Mouse (Mus musculus): ENCODE data around the gene Trim41.
A peak's percentile ranks its signal among the peaks of the same experiment; 100 is the strongest.
"Not testable (repeated sequence)": the region's sequence is repeated elsewhere in the genome, so short reads cannot be mapped to it uniquely, and the experiment has no call there.

Trim41 gene

GRCm38 (mm10) chr11:48838181-48838797 lies 21.1 kb upstream of the Trim41 start:
- DNase-seq (ENCODE audit: low spot score in 2 of 2): peak; percentile 38 to 67

- DNase-seq (ENCODE audit: low spot score in 2 of 2): peak; percentile 63 to 75
These were observed 20.4 kb upstream of the Trim41 start for GRCm38 (mm10) chr11:48837310-48838180.

GRCm38 (mm10) chr11:48836990-48837309 lies 19.8 kb upstream of the Trim41 start:
- no peak for DNase-seq (ENCODE audit: low spot score in 2 of 2)

DNA sequence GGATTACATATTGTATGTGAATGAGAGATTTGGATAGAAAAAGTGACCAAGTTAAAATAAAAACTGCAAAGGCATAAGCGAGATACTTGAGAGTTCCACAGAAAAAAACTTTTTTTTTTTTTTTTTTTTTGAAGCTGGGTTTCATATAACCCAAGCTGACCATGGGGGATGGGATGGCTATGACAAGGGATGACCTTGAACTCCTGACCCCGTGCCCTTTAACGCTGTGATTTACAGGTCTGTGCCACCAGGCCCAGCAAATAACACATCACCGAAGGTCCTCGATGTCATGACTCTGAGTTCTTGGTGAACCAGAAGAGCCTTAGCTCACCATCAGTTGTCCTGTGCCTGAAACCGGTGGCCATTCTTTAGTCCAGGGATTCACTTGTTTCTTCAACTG lies 18.8 kb upstream of the Trim41 start:
- DNase-seq (ENCODE audit: low spot score in 2 of 2): no peak

GRCm38 (mm10) chr11:48833731-48834639 lies 16.8 kb upstream of the Trim41 start:
- DNase-seq (ENCODE audit: low spot score in 2 of 2): peak; percentile 89 to 92

GRCm38 (mm10) chr11:48833078-48833730 lies 16.1 kb upstream of the Trim41 start:
- DNase-seq (ENCODE audit: low spot score in 2 of 2): no peak

DNA sequence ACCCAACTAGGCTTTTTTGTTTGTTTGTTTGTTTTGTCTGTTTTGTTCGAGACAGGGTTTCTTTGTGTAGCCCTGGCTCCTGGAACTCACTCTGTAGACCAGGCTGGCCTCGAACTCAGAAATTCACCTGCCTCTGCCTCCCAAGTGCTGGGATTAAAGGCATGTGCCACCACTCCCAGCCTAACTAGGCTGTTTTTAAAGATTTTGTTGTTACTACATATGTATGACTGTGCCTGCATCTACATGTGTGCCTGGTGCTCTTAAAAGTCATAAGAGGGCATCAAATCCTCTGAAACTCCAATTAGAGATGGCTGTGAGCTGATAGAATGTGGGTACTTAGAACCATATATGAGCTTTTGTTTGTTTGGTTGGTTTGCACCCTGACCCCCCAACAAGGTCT lies 14.1 kb upstream of the Trim41 start:
- no peak for DNase-seq (ENCODE audit: low spot score in 2 of 2)

GRCm38 (mm10) chr11:48830279-48830678 lies 13.1 kb upstream of the Trim41 start:
- DNase-seq (ENCODE audit: low spot score in 2 of 2): no peak

GRCm38 (mm10) chr11:48827926-48828325 lies 10.8 kb upstream of the Trim41 start:
- DNase-seq (ENCODE audit: low spot score in 2 of 2): no peak

DNA sequence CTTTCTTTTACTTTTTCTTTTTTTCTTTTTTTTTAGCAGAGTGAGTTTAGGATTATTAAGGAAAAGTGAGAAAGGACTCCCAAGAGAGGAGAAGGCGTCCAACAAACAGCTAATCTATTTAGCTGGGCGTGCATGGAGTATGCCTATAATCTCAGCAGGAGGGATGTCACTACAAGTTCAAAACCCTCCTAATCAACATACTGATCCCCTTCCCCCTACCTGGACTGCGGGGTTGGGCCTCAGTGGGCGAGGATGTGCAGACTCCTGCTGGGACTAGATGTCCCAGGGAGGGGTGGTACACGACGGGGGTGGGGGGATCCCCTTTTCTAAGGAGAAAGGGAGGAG lies 9.6 kb upstream of the Trim41 start:
- DNase-seq (ENCODE audit: low spot score in 2 of 2): no peak

DNA sequence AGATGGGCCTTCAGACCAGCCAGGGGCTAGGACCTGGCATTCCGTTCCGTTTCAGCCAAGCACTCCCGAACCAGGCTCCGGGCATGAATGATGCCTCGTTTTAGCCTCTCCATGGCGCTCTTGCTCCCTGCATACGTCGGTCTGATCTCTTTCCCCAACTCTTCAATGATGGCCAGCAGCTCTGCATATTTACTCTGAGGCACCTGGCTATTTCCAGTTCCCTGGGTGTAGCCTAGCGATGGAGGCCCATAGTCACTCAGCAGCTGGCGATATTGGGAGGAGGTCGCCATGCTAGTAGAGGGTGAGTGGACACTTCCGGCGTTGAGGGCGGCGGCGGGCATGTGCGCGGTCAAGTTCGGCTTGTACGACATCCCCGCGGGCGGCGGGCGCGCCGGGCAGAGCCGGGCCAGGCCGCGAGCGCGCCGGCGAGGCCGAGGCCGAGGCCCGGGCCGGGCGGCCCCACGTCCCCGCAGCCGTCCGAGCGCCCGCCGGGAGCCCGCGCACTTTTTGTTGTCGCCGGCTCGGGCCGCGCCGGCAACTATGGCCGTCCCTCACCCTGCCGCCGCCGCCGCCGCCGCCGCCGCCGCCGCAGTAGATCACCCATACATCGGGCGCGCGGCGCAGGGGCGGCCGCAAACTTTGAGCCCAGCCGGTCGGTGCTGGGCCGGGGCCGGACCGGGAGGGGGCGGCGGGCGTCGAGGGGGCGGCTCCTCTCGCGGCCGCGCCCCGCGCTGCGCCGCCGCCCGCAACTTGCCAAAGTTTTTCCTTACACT lies 9.0 kb upstream of the Trim41 start, which contains the start of the genes Trim7 and Gm12184:
TSS of gene Trim7 (plus strand) at position 162 of the 773 bp plus-strand sequence.
TSS of gene Gm12184 (minus strand) at position 677 of the 773 bp plus-strand sequence.
- DNase-seq (ENCODE audit: low spot score in 2 of 2): peak in 1 of 2 experiments; percentile 37

GRCm38 (mm10) chr11:48824311-48824830 lies 7.2 kb upstream of the Trim41 start:
- peak in 1 of 2 experiments; percentile 37 for DNase-seq (ENCODE audit: low spot score in 2 of 2)

DNA sequence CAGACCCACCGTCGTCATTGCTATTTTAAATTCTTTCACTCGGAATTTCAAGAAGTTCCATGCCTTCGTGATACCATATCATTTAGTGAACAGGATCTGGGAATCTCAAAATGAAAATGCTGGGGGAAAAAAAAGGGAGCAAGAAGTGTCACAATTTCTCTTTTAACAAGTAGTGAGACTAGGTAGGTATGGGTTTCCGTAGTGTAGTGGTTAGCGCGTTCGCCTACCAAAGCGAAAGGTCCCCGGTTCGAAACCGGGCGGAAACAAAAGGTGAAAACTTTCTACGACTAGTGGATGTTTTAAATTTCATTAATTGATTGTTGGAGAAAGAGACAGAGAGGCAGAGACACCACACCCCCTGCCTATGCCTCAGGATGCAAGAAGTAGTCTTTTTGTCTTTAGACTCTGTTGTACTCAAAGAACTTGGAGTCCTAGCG lies 6.4 kb upstream of the Trim41 start:
- peak; percentile 69 to 79 for DNase-seq (ENCODE audit: low spot score in 2 of 2)

DNA sequence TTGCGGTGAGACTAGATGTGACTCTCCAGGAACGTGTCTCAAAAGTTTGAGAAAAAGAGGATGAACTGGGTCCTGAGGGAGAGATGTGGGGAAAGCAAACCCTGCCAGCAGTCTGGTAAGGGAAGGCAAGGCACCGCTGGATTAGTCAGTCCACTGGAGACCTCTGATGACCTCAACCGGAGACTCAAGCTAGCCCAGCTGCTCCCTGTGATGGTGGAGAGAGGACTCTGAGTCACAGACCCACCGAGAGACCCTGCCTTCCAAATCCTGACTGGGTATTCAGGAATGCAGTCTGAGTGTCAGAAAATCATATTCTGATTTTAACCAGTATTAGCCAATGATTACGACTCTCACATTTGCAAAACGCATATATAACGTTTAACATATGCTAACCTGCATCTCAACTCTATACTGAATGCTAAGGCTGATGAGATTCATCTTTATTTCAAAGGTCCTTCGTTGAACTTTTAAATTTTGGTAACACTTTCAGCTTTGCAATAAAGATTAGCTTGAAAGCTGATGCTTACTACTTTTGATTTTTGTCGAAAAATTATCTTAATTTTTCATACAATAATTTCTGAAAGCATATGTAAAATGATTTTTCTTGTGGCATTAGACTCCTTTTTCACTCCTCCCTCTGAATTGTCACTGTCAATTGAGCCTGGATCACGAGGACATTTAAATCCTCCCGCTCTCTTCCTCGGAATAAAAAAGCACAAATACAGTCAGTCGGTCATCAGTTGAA lies 5.8 kb upstream of the Trim41 start:
- no peak for DNase-seq (ENCODE audit: low spot score in 2 of 2)

DNA sequence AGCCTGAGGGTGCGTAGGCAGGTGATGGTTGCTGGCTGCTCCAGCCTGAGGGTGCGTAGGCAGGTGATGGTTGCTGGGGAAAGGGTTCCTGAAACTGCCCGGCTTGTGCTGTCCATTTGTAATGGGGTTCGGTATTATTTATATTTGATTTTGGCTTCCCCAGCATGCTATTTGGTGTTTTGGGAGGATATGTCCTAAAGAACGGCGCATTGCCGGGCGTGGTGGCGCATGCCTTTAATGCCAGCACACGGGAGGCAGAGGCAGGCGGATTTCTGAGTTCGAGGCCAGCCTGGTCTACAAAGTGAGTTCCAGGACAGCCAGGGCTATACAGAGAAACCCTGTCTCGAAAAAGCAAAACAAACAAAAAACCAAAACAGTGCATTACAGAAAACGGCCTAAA lies 4.1 kb upstream of the Trim41 start:
- DNase-seq (ENCODE audit: low spot score in 2 of 2): not testable (repeated sequence)

DNA sequence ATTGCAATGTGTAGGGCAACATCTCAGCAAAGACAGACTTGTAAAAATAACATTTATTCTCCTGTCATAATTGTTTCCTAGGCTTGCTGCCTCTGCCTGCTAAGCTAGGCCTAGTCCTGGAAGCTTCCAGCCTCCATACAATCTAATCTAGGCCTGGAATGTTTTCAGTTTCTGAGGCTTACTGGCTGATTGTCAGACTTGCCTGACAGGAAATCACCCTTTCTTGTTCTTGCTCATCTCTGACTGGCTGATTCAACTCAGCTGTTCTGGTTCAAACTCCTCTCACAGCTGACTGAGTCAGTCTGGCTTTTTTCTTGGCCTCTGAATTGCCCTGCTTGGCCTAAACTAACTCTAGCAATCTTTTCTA lies 3.1 kb upstream of the Trim41 start:
- no peak for DNase-seq (ENCODE audit: low spot score in 2 of 2)

DNA sequence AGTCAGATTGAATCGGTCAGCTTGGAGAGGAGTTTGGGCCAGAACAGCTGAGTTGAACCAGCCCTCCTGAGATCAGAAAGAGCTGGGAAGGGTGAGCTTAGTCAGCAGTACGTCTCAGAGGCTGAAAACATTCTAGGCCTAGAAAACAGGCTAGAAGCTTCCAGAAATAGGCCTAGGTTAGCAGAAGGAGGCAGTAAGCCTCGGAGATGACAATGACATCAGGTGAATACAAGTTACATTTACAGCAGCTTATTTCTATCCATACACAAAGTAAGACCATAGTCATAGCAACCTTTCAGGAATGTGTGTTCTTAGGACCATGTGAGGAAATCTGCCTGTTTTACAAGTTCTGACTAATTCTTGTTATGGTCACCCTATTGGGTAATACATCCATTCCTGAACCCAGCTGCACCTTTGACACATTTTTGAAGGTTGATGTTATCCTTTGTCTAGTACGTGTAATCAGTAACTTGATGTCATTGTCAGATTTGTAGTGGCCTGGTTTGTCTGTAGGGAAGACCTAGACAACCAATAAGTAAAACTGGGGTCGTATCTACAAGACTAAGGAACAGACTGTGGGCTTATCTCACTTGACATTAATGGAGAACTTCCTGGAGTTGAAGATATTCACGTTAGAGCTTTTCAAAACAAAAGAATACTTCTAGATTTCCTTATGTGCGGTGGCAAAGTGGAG lies 2.6 kb upstream of the Trim41 start:
- no peak for DNase-seq (ENCODE audit: low spot score in 2 of 2)

- DNase-seq (ENCODE audit: low spot score in 2 of 2): peak; percentile 83 to 86
These were observed 1.2 kb upstream of the Trim41 start for GRCm38 (mm10) chr11:48818346-48818745.

DNA sequence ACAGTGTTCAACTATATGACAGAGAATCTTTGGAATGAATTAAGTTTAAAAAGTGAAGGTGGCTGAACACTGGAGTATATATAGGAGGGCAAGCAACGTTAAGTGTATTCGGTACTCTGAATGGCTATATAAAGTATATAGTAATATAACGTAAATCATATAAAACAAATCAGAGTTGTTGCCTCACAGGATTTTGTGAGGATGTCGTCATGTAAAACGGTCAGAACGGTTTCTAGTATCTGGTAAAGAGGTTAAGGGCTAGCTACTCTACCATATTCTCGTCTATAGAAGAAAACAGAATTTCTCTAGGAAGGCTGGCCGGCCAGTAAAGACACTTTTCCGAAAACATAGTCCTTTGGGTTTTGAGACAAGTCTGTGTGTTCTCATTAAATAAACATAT lies 641 bp upstream of the Trim41 start:
- no peak for DNase-seq (ENCODE audit: low spot score in 2 of 2)
